Mouse (Mus musculus) right cerebral cortex, postnatal 10 days (tissue): ENCODE measurements around the gene Dnah1.

ENCODE experiments used
- DNase-seq, 2 experiments: peaks; one replicate each; pipeline ENCODE4 v3.0.0; 2021; ENCODE audit warnings: low spot score in 2 of 2

Gene Dnah1

GRCm38 (mm10) chr14:31233996-31234591 lies 89.6 kb downstream of the Dnah1 start:
- peak; percentile 84 to 92 for DNase-seq

- DNase-seq, result no peak
Observed at GRCm38 (mm10) chr14:31233070-31233995, 90.4 kb downstream of the Dnah1 start.

- DNase-seq, result no peak
Observed at GRCm38 (mm10) chr14:31232404-31233069, 91.2 kb downstream of the Dnah1 start.

- DNase-seq, result no peak
Observed at GRCm38 (mm10) chr14:31230442-31230841, 93.3 kb downstream of the Dnah1 start.

GRCm38 (mm10) chr14:31228234-31228633 lies 95.5 kb downstream of the Dnah1 start:
- no peak for DNase-seq

GRCm38 (mm10) chr14:31226978-31227377 lies 96.7 kb downstream of the Dnah1 start:
- DNase-seq, result peak; percentile 78 to 79

GRCm38 (mm10) chr14:31217666-31218065 lies 106.0 kb downstream of the Dnah1 start, which contains the start of gene Sema3g:
Sema3g (plus strand) TSS chr14:31217860.
- no peak for DNase-seq

DNA sequence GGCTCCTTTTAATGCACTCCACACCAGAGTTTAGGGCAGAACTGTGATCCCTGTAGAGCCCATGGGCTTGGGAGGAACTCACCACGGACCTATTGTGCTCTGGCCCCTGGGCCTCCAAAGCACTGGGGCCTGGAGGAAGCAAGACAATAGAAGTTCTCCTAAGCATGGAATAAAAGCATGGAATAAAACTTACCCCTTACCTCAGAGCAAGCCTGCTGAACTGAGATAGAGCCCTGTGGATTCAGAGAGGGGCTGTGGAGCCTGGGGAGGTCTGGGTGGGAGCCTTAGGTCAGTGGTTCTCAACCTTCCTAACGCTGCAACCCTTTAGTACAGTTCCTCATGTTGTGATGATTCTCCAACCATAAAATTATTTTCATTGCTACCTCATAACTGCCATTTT lies 106.8 kb downstream of the Dnah1 start, which contains the start of gene Nisch:
Gene Nisch, minus strand, starts transcription at position 101 of the 400 bp plus-strand sequence.
- no peak for DNase-seq

DNA sequence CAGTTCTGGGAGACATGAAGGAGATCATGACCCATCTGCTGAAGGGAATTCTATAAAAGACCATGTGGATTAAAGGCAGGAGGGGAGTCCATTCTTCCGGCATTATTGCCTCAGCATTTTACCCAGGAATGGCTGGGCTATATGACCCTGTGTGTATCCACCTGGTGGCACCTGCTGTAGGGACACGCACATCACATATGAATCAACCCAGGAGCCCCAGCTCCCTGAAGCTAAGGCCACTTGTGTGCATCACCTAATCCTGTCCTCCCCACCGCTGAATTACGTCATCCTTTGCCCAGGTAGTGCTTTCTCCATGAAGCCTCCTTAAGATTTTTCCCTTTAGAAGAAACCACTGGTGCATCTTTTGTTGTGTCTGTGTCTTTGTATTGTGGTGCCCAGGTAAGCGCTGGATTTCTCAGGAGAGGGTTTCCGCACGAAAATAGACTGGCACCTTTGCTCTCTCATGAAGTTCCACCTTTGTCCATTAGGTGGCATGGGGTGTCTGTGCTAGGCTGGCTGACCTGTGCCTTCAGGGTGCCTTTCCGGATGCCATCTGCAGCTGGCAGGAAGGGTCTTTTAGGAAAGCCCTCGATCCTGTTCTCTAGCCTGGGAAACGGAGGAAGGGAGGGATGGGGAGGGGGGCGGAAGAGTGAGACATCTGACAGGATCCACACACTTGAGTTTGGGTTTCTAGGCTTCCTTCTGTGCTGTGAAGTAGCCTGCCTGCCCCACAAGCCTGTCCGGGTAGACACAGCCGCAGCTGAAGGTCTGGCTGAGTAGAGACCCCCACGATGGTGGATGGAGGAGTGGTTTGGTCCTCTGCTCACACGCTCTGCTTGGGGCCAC lies 108.3 kb downstream of the Dnah1 start:
- DNase-seq, result peak; percentile 56 to 65

DNA sequence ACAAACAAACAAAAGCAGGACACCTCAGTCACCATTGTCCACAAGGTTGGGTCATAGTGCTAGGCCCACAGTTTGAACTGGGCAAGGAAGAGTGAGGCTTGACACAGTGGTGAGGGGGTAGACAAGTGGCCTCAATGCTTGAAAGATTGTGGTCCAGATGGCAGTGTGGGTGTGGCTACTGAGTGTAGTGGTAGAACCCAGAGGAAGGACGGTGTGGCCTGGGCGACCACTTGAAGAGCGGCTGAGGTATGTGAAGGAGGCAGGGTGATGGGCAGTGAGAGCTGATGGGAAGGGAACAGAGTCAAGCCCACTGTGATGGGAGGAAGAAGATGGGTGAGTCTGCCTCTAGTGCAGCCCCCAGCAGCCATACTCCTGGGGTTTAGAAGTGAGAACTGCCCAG lies 109.0 kb downstream of the Dnah1 start:
- DNase-seq, result no peak

- DNase-seq, result no peak
Observed at GRCm38 (mm10) chr14:31213868-31214267, 109.8 kb downstream of the Dnah1 start.

DNA sequence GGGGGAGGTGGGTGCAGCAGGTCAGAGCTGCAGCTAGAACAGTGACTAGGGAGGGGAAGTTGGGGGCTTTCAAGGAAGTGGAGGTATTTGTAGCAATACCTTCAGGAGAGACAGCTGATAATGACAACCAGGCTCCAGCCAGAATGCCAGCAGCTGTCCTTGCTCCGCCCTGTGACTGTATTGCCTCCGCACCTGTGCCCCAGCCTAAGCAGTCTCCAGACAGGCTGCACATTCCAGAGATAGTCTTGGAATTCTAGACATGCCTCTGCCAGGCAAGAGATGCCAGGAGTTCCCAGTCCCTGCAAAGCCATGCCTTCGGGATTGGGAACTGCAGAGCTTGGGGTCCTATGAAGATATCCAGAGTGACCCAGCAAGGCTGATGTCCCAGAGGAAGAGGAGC lies 111.2 kb downstream of the Dnah1 start:
- DNase-seq, result no peak

GRCm38 (mm10) chr14:31211854-31212253 lies 111.8 kb downstream of the Dnah1 start:
- DNase-seq, result no peak
